Mouse (Mus musculus) intestine, embryonic 16.5 days (tissue): Measurements from ENCODE around the gene Hmgb1. TPM values are rescaled to one million over a fixed set of nuclear protein-coding genes. Genes with fewer than 3 reads are reported as not detected.

Experiments
- ATAC-seq: fragments of 200-750 bp; cut with Nextera tagmentation; 2 replicates; pipeline ENCODE4 v1.8.0; 2017; ENCODE audit warnings: moderate TSS enrichment, moderate library complexity
- H3K27ac ChIP-seq: fragments of 300-500 bp; sonication (generic); 2 replicates; pipeline ENCODE4 v1.5.1; 2014; ENCODE audit warnings: mild to moderate bottlenecking, low read length
- H3K27me3 ChIP-seq: fragments of 300-500 bp; sonication (generic); replicated peaks from 2 replicates; pipeline ENCODE4 v1.6.1; 2014; ENCODE audit warnings: low read length, control low read depth, mixed read lengths; ENCODE audit not compliant: control insufficient read depth, insufficient read depth
- H3K36me3 ChIP-seq: fragments of 300-500 bp; sonication (generic); 2 replicates; pipeline ENCODE4 v1.6.1; 2014; ENCODE audit warnings: low read length, control low read depth; ENCODE audit not compliant: control insufficient read depth, insufficient read depth
- H3K4me1 ChIP-seq: fragments of 300-500 bp; sonication (generic); 2 replicates; pipeline ENCODE4 v1.6.1; 2014; ENCODE audit warnings: low read length, control low read depth, mixed read lengths; ENCODE audit not compliant: control insufficient read depth, insufficient read depth
- H3K4me2 ChIP-seq: fragments of 300-500 bp; sonication (generic); 2 replicates; pipeline ENCODE4 v1.6.1; 2014; ENCODE audit warnings: low read depth, low read length, control low read depth
- H3K4me3 ChIP-seq: fragments of 300-500 bp; sonication (generic); 2 replicates; pipeline ENCODE4 v1.5.1; 2014; ENCODE audit warnings: mild to moderate bottlenecking, low read length
- H3K9ac ChIP-seq: fragments of 300-500 bp; sonication (generic); 2 replicates; pipeline ENCODE4 v1.6.1; 2014; ENCODE audit warnings: low read depth, low read length
- H3K9me3 ChIP-seq: fragments of 300-500 bp; sonication (generic); 2 replicates; pipeline ENCODE4 v1.6.1; 2016; ENCODE audit warnings: low read length, control low read depth; ENCODE audit not compliant: control insufficient read depth
- WGBS: fragments of 180-500 bp; shearing (Covaris S2); extraction: QIAGEN DNeasy Blood & Tissue Kit; methylation state at CpG from one replicate; pipeline ENCODE4 v1.1.7; 2014; 5-methylcytosine and 5-hydroxymethylcytosine counted together
- polyA plus RNA-seq: library from polyadenylated mRNA; unstranded; fragments of >200 nt; fragmentation: Nextera tagmentation; extraction: Ambion mirVana; gene quantifications from 2 replicates; pipeline ENCODE4 v1.2.1, GENCODE M21; 2015

Hmgb1 gene
- polyA plus RNA-seq, 1 experiment from 2014 or later = 921 TPM

GRCm38 (mm10) chr5:149037729-149038128 is 146.6 kb downstream of the Hmgb1 start:
- H3K9me3 ChIP-seq = peaks cover 4% of the 10 kb centered on the region
- H3K4me2 ChIP-seq = no peak overlapping the region
- no peak overlapping the region for H3K4me3 ChIP-seq
- no peak for ATAC-seq
- H3K4me1 ChIP-seq = no peaks in the 10 kb centered on the region
- no peak overlapping the region for H3K9ac ChIP-seq
- H3K27ac ChIP-seq = no peak overlapping the region
- no peaks in the 10 kb centered on the region for H3K36me3 ChIP-seq
- H3K27me3 ChIP-seq = no peaks in the 10 kb centered on the region
- 27% methylated on average over 10 of the region's 10 CpGs for WGBS

GRCm38 (mm10) chr5:149036920-149037319 is 147.4 kb downstream of the Hmgb1 start:
- H3K27ac ChIP-seq = no peak overlapping the region
- no peak overlapping the region for H3K4me2 ChIP-seq
- no peaks in the 10 kb centered on the region for H3K36me3 ChIP-seq
- H3K27me3 ChIP-seq = no peaks in the 10 kb centered on the region
- H3K4me3 ChIP-seq = no peak overlapping the region
- WGBS = 94% methylated on average over 3 of the region's 3 CpGs
- peaks cover under 1% of the 10 kb centered on the region for H3K4me1 ChIP-seq
- no peak overlapping the region for H3K9ac ChIP-seq
- ATAC-seq = no peak
- peaks cover 4% of the 10 kb centered on the region for H3K9me3 ChIP-seq

GRCm38 (mm10) chr5:149032438-149032837 is 151.9 kb downstream of the Hmgb1 start:
- 96% methylated on average over 4 of the region's 4 CpGs for whole genome bisulfite sequencing

GRCm38 (mm10) chr5:149031199-149031750 is 153.0 kb downstream of the Hmgb1 start:
- H3K27ac ChIP-seq = peak overlapping the region; percentile 95
- peak overlapping the region; percentile 86 for H3K4me2 ChIP-seq
- WGBS = 4% methylated on average over 30 of the region's 30 CpGs

More at GRCm38 (mm10) chr5:149032438-149032837, 151.9 kb downstream of the Hmgb1 start:
- H3K27me3 ChIP-seq = no peaks in the 10 kb centered on the region
- ATAC-seq = no peak
- H3K4me3 ChIP-seq = no peak overlapping the region
- H3K27ac ChIP-seq = no peak overlapping the region
- H3K36me3 ChIP-seq = no peaks in the 10 kb centered on the region
- no peak overlapping the region for H3K4me2 ChIP-seq
- H3K9ac ChIP-seq = no peak overlapping the region
- peaks cover 4% of the 10 kb centered on the region; the same call in 1 of the 2 replicates for H3K9me3 ChIP-seq
- peaks cover 17% of the 10 kb centered on the region for H3K4me1 ChIP-seq

GRCm38 (mm10) chr5:149030103-149030502 is 154.2 kb downstream of the Hmgb1 start:
- WGBS = 65% methylated on average over 2 of the region's 2 CpGs
- Histone ChIP-seq H3K4me3 (no peak overlapping the region), H3K27me3 (no peaks in the 10 kb centered on the region), H3K4me2 (no peak overlapping the region), H3K36me3 (no peaks in the 10 kb centered on the region), H3K9me3 (no peaks in the 10 kb centered on the region), H3K27ac (peak overlapping the region; percentile 33; the same call in 1 of the 2 replicates), H3K9ac (no peak overlapping the region), H3K4me1 (peaks cover 17% of the 10 kb centered on the region)
- ATAC-seq = no peak

More at GRCm38 (mm10) chr5:149031199-149031750, 153.0 kb downstream of the Hmgb1 start:
- no peaks in the 10 kb centered on the region for H3K36me3 ChIP-seq
- H3K9ac ChIP-seq = peak overlapping the region; percentile 87
- H3K4me3 ChIP-seq = peak overlapping the region; percentile 51
- ATAC-seq = peak; percentile 85
- peaks cover 17% of the 10 kb centered on the region for H3K4me1 ChIP-seq
- H3K9me3 ChIP-seq = no peaks in the 10 kb centered on the region
- H3K27me3 ChIP-seq = no peaks in the 10 kb centered on the region

GRCm38 (mm10) chr5:149028394-149028793 is 155.9 kb downstream of the Hmgb1 start:
- 35% methylated on average over 5 of the region's 5 CpGs for WGBS
- no peak overlapping the region for H3K4me3 ChIP-seq

GRCm38 (mm10) chr5:149027389-149027788 is 156.9 kb downstream of the Hmgb1 start:
- Histone ChIP-seq H3K4me2 (no peak overlapping the region), H3K4me1 (peaks cover 17% of the 10 kb centered on the region), H3K9me3 (no peaks in the 10 kb centered on the region), H3K27me3 (no peaks in the 10 kb centered on the region), H3K9ac (no peak overlapping the region), H3K4me3 (no peak overlapping the region), H3K36me3 (no peaks in the 10 kb centered on the region), H3K27ac (no peak overlapping the region)
- ATAC-seq = no peak
- WGBS = 76% methylated on average over 8 of the region's 8 CpGs

More at GRCm38 (mm10) chr5:149028394-149028793, 155.9 kb downstream of the Hmgb1 start:
- Histone ChIP-seq H3K27me3 (no peaks in the 10 kb centered on the region), H3K27ac (no peak overlapping the region), H3K4me2 (no peak overlapping the region), H3K9me3 (no peaks in the 10 kb centered on the region), H3K36me3 (no peaks in the 10 kb centered on the region), H3K4me1 (peaks cover 17% of the 10 kb centered on the region), H3K9ac (no peak overlapping the region)
- ATAC-seq = peak; percentile 45

GRCm38 (mm10) chr5:149021120-149021519 is 163.2 kb downstream of the Hmgb1 start:
- peak; percentile 55 for ATAC-seq
- whole genome bisulfite sequencing = 43% methylated on average over 7 of the region's 7 CpGs
- Histone ChIP-seq H3K4me2 (peak overlapping the region; percentile 24; the same call in 1 of the 2 replicates), H3K9ac (no peak overlapping the region), H3K36me3 (no peaks in the 10 kb centered on the region), H3K9me3 (0 out of 2 replicates have a peak, but pooled peaks cover 3% of the 10 kb centered on the region), H3K27me3 (no peaks in the 10 kb centered on the region), H3K4me1 (0 out of 2 replicates have a peak, but pooled peaks cover 2% of the 10 kb centered on the region), H3K4me3 (no peak overlapping the region), H3K27ac (no peak overlapping the region)

- 65% methylated on average over 16 of the region's 16 CpGs for WGBS
- 0 out of 2 replicates have a peak, but pooled peaks cover 3% of the 10 kb centered on the region for H3K9me3 ChIP-seq
- no peak overlapping the region for H3K27ac ChIP-seq
- peak overlapping the region; percentile 24 for H3K4me2 ChIP-seq
- peaks cover 5% of the 10 kb centered on the region; the same call in 1 of the 2 replicates for H3K4me1 ChIP-seq
- no peak for ATAC-seq
- no peaks in the 10 kb centered on the region for H3K36me3 ChIP-seq
- H3K27me3 ChIP-seq = no peaks in the 10 kb centered on the region
- H3K4me3 ChIP-seq = no peak overlapping the region
- 0 out of 2 replicates have a peak overlapping the region, but pooled peaks have one; percentile 48 for H3K9ac ChIP-seq
These were observed 163.6 kb downstream of the Hmgb1 start for GRCm38 (mm10) chr5:149020681-149021062.
